Mouse (Mus musculus) stomach, embryonic 14.5 days (tissue): Measurements from ENCODE around the gene 0610010F05Rik. TPM values are rescaled to one million over a fixed set of nuclear protein-coding genes. Genes with fewer than 3 reads are reported as not detected.

Source experiments
- ATAC-seq: fragments of 200-750 bp; cut with Nextera tagmentation; 2 replicates; pipeline ENCODE4 v1.8.0; 2017; ENCODE audit warnings: low read depth, moderate TSS enrichment; ENCODE audit not compliant: insufficient number of reproducible peaks, insufficient read depth, low FRiP score
- H3K27ac ChIP-seq: fragments of 300-500 bp; sonication (generic); 2 replicates; pipeline ENCODE4 v1.5.1; 2014; ENCODE audit warnings: mild to moderate bottlenecking, low read length, moderate library complexity, mixed read lengths
- H3K27me3 ChIP-seq: fragments of 300-500 bp; sonication (generic); 2 replicates; pipeline ENCODE4 v1.6.1; 2014; ENCODE audit warnings: low read length, control low read depth, mixed read lengths; ENCODE audit not compliant: control insufficient read depth, insufficient read depth
- H3K36me3 ChIP-seq: fragments of 300-500 bp; sonication (generic); 2 replicates; pipeline ENCODE4 v1.6.1; 2014; ENCODE audit warnings: mild to moderate bottlenecking, control low read depth, low read length, moderate library complexity, mixed read lengths; ENCODE audit not compliant: control insufficient read depth, insufficient read depth
- H3K4me1 ChIP-seq: fragments of 300-500 bp; sonication (generic); 2 replicates; pipeline ENCODE4 v1.6.1; 2014; ENCODE audit warnings: low read length, control low read depth, mixed read lengths; ENCODE audit not compliant: control insufficient read depth, insufficient read depth
- H3K4me2 ChIP-seq: fragments of 300-500 bp; sonication (generic); replicated peaks from 2 replicates; pipeline ENCODE4 v1.6.1; 2014; ENCODE audit warnings: low read depth, low read length, control low read depth
- H3K4me3 ChIP-seq: fragments of 300-500 bp; sonication (generic); 2 replicates; pipeline ENCODE4 v1.5.1; 2014; ENCODE audit warnings: low read depth, low read length, control low read depth
- H3K9ac ChIP-seq: fragments of 300-500 bp; sonication (generic); replicated peaks from 2 replicates; pipeline ENCODE4 v1.6.1; 2014; ENCODE audit warnings: low read depth, mild to moderate bottlenecking, control low read depth, low read length, moderate library complexity, mixed read lengths
- H3K9me3 ChIP-seq: fragments of 300-500 bp; sonication (generic); 2 replicates; pipeline ENCODE4 v1.6.1; 2016; ENCODE audit warnings: low read depth, low read length, control low read depth; ENCODE audit not compliant: control insufficient read depth
- WGBS: fragments of 180-500 bp; shearing (Covaris S2); extraction: QIAGEN DNeasy Blood & Tissue Kit; methylation state at CpG from one replicate; pipeline ENCODE4 v1.1.7; 2014; 5-methylcytosine and 5-hydroxymethylcytosine counted together
- polyA plus RNA-seq: library from polyadenylated mRNA; unstranded; fragments of >200 nt; fragmentation: Nextera tagmentation; extraction: Ambion mirVana; gene quantifications from 2 replicates; pipeline ENCODE4 v1.2.1, GENCODE M21; 2014

0610010F05Rik gene
- polyA plus RNA-seq, 1 experiment from 2014 or later, result 35.5 TPM

- peak; percentile 98 for ATAC-seq
Measured at GRCm38 (mm10) chr11:23665798-23666501, 32.5 kb upstream of the 0610010F05Rik start, which contains the start of gene Pex13. Gene Pex13 (minus strand): TSS chr11:23665959.

DNA sequence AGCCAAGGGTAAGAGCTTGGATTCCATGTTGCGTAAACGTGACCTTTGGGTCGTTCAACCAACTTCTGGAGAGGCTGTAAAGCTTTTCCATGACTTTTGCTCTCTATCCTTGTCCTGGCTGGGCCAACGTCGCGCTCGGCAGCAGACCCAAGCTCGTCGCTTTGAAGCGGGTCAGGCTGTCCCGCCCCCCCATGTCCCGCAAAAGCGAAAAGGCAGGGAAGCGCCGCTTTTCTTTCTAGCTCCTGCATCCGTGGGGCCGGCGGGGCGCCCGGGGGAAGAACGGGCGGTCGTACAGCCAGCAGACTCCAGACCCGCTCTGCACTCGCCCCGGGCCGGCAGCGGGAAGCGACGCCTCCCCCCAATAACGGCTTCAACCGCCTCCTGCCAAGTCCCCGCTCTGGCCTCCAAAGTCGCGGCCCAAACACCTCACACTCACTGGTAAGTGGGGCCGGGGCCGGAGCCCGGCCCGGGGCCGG is 31.9 kb upstream of the 0610010F05Rik start, which contains the start of gene Pus10:
Gene Pus10 (plus strand): TSS at position 364 of the 476 bp plus-strand sequence.
- H3K4me2 ChIP-seq, result peak within 1 kb of the TSS; percentile 62
- WGBS, result 0% methylated on average over 39 of the region's 40 CpGs
- H3K9me3 ChIP-seq, result no peaks in the 10 kb centered on the region
- peak within 1 kb of the TSS; percentile 94 for H3K27ac ChIP-seq
- H3K9ac ChIP-seq, result peak within 1 kb of the TSS; percentile 75
- H3K36me3 ChIP-seq, result 0 out of 2 replicates have a peak, but pooled peaks cover 3% of the 10 kb centered on the region
- ATAC-seq, result peak; percentile 47
- H3K4me1 ChIP-seq, result no peaks in the 10 kb centered on the region
- peak within 1 kb of the TSS; percentile 71 for H3K4me3 ChIP-seq
- no peaks in the 10 kb centered on the region for H3K27me3 ChIP-seq

More at GRCm38 (mm10) chr11:23665798-23666501, 32.5 kb upstream of the 0610010F05Rik start, which contains the start of gene Pex13:
- Histone ChIP-seq H3K9me3 (no peaks in the 10 kb centered on the region), H3K36me3 (0 out of 2 replicates have a peak, but pooled peaks cover 3% of the 10 kb centered on the region), H3K9ac (peak within 1 kb of the TSS; percentile 75), H3K4me3 (peak within 1 kb of the TSS; percentile 71), H3K27me3 (no peaks in the 10 kb centered on the region), H3K4me2 (peak within 1 kb of the TSS; percentile 62), H3K27ac (peak within 1 kb of the TSS; percentile 94), H3K4me1 (no peaks in the 10 kb centered on the region)
- under 1% methylated on average over 49 of the region's 49 CpGs for WGBS

- H3K27me3 ChIP-seq, result no peaks in the 10 kb centered on the region
- 0 out of 2 replicates have a peak, but pooled peaks cover 3% of the 10 kb centered on the region for H3K36me3 ChIP-seq
- H3K4me3 ChIP-seq, result no peak overlapping the region
- no peaks in the 10 kb centered on the region for H3K4me1 ChIP-seq
- H3K4me2 ChIP-seq, result no peak overlapping the region
- H3K27ac ChIP-seq, result no peak overlapping the region
- no peak overlapping the region for H3K9ac ChIP-seq
- no peak for ATAC-seq
- H3K9me3 ChIP-seq, result no peaks in the 10 kb centered on the region
Measured at GRCm38 (mm10) chr11:23664232-23664631, 30.8 kb upstream of the 0610010F05Rik start.

- no peaks in the 10 kb centered on the region for H3K9me3 ChIP-seq
- ATAC-seq, result no peak
- no peak overlapping the region for H3K4me3 ChIP-seq
- H3K27ac ChIP-seq, result no peak overlapping the region
- H3K9ac ChIP-seq, result no peak overlapping the region
- no peaks in the 10 kb centered on the region for H3K36me3 ChIP-seq
- H3K4me2 ChIP-seq, result no peak overlapping the region
- no peaks in the 10 kb centered on the region for H3K4me1 ChIP-seq
- no peaks in the 10 kb centered on the region for H3K27me3 ChIP-seq
- WGBS, result 75% methylated on average over 2 of the region's 2 CpGs
Measured at GRCm38 (mm10) chr11:23657791-23658190, 24.4 kb upstream of the 0610010F05Rik start.

- WGBS, result 78% methylated on average over 3 of the region's 3 CpGs
- Histone ChIP-seq H3K4me2 (no peak overlapping the region), H3K27me3 (no peaks in the 10 kb centered on the region), H3K27ac (no peak overlapping the region), H3K9me3 (no peaks in the 10 kb centered on the region), H3K4me3 (no peak overlapping the region), H3K36me3 (peaks cover 12% of the 10 kb centered on the region; the same call in 1 of the 2 replicates), H3K9ac (no peak overlapping the region), H3K4me1 (no peaks in the 10 kb centered on the region)
- ATAC-seq, result no peak
Measured at GRCm38 (mm10) chr11:23653666-23654065, 20.2 kb upstream of the 0610010F05Rik start.

DNA sequence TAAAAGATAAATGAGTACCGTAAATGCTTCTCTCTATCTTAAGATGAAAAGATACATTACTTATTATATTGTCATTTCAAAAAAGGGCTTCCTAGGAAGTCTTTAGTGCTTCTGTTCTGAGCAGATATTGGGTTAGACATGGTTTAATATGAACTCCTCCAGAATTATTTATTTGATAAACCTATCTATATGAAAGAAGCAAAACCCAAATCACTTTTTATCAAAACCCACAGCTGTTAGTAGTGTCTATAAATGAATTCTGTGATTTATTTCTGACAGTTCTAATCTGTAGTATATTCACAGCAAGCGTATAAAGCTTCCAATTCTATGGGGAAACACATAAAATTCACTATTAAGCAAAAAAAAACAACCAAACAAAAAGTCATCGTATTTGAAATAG is 14.4 kb upstream of the 0610010F05Rik start:
- Histone ChIP-seq H3K27me3 (no peaks in the 10 kb centered on the region), H3K27ac (no peak overlapping the region), H3K9me3 (no peaks in the 10 kb centered on the region), H3K9ac (no peak overlapping the region), H3K4me3 (no peak overlapping the region), H3K36me3 (peaks cover 17% of the 10 kb centered on the region; the same call in 1 of the 2 replicates), H3K4me2 (no peak overlapping the region), H3K4me1 (no peaks in the 10 kb centered on the region)
- ATAC-seq, result no peak
- WGBS, result 93% methylated on average over 3 of the region's 3 CpGs

DNA sequence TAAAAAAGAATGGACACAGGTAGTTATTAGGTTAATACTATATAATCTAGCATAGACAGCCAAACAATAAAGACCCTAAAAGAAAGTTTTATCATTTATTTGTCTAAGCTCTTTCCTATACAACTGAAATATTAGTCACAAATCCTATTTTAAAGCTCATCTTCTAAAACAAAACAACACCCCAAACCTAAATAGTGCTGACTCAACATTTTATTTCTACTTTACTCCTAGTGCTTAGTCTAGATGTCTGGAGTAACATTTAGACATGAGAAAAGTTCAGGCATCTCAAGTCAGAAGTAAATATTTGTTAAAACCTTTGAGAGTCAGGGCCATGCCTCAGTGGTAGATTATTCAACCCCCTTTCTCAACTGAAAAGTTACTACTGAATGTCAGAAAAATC is 14.0 kb upstream of the 0610010F05Rik start:
- no peak overlapping the region for H3K4me3 ChIP-seq
- no peaks in the 10 kb centered on the region for H3K27me3 ChIP-seq
- no peaks in the 10 kb centered on the region for H3K4me1 ChIP-seq
- ATAC-seq, result no peak
- H3K27ac ChIP-seq, result no peak overlapping the region
- no peak overlapping the region for H3K9ac ChIP-seq
- H3K36me3 ChIP-seq, result peaks cover 17% of the 10 kb centered on the region; the same call in 1 of the 2 replicates
- H3K9me3 ChIP-seq, result no peaks in the 10 kb centered on the region
- no peak overlapping the region for H3K4me2 ChIP-seq

DNA sequence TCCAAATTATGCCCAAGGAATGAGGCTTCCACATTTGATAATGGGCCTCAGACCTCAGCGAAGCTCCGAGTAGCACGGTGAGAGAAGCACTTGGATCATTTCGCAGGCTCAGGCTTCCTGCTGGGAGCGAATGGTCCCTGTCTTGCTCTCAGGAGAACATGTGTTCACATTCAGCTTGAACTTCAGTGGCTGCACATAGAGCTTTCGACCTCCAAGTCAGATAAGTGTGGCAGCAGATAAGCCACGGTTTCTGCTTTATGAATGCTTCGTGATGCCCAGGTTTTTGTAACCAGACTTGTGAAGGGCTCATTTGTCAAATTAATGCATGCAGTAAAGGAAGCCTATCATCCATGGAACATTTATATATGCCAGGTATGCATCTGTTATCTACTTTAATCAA is 1.1 kb upstream of the 0610010F05Rik start:
- H3K9me3 ChIP-seq, result no peaks in the 10 kb centered on the region
- no peak overlapping the region for H3K27ac ChIP-seq
- no peak overlapping the region for H3K9ac ChIP-seq
- H3K4me2 ChIP-seq, result no peak overlapping the region
- ATAC-seq, result no peak
- H3K4me3 ChIP-seq, result no peak overlapping the region
- no peaks in the 10 kb centered on the region for H3K36me3 ChIP-seq
- no peaks in the 10 kb centered on the region for H3K4me1 ChIP-seq
- no peaks in the 10 kb centered on the region for H3K27me3 ChIP-seq
- 64% methylated on average over 8 of the region's 8 CpGs for WGBS
